Mouse (Mus musculus) cerebellum, postnatal 14 days (tissue): ENCODE results near the gene Oosp2.

Source experiments
- DNase-seq, 2 experiments: peaks; one replicate each; pipeline ENCODE4 v3.0.0; 2021; ENCODE audit warnings: mixed read lengths in 2 of 2

Oosp2 gene

DNA sequence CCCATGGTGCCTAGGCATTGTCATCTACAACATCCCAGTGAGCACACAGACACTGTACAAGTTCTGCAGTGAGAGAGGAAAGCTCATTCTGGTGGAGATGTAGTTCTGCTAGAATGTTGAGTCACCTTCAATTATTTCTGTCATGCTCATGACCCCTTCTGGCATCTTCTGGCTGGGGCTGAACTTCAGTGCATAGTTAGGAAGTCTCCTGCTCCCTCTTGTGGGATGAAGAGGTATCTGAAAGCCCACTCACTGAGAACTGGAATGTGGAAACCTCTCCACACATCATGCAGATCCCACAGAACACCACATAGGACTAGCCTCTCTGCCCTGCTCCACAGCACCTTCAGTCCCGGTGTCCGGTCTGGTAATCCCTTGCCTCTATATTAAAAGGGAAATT, 58.3 kb downstream of the Oosp2 start:
- peak; percentile 22 to 28 for DNase-seq

DNA sequence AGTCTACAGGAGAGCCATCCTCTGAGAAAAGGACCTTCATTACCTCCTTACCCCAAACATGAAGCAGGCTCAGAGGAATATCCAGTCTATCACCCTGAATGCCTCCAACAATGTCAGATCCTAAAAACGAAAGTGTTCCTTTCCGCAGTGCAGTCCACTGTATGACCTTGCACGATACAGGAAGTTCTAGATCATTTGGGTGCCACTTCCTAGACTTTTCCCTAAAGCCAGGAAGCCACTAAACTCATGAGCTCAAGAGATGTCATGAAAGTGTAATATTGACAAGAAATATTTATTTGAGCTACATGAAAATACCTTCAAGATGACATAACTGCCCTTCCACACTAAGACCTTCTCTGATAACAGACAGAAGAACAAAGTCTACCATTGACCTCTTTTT, 59.0 kb downstream of the Oosp2 start:
- no peak for DNase-seq
